Comparison of ENCODE assay signal across 27 mouse cellular contexts in the genomic region with DNA sequence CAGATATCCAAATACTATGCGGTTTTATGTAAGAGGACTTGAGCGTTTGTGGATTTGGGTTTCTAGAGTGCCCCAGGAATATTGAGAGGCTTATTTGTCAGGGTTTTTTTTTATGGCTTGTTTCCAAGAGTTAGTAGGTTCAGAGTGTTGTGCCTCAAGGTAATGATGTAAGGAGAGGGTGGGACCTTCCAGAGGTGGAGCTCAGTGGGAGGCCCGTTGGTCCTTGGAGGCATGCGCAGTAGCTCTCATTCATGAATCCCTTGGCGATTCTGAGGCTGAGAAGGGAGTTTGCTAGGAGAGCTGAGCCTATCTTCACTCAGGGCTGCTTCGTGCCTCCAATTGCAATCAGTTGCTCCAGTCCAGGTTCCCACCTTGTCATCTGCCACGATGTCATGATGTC. TPM values are rescaled to one million over a fixed set of nuclear protein-coding genes. Genes with fewer than 3 reads are reported as not detected.
"Had no signal": no experiment of that assay in that cellular context is flagged by ENCODE, and none has a peak within 500 bp of the region (broad histone marks: within the 10 kb centered on the region; RNA-seq: fewer than 3 reads in every experiment).

No protein-coding gene starts in this region.

- H3K4me3 ChIP-seq: layer of hippocampus, adult 2 months; limb, embryonic 15.5 days; midbrain, embryonic 12.5 days; myocyte had no signal

- H3K4me2 ChIP-seq: limb, embryonic 15.5 days; liver, embryonic 11.5 days; lung, embryonic 14.5 days; midbrain, embryonic 12.5 days had no signal

- H3K9me3 ChIP-seq: limb, embryonic 15.5 days; midbrain, embryonic 12.5 days had no signal

- H3K9ac ChIP-seq: limb, embryonic 15.5 days; liver, embryonic 14.5 days; liver, postnatal 0 days; lung, embryonic 14.5 days; midbrain, embryonic 12.5 days had no signal

- H3K36me3 ChIP-seq: limb, embryonic 15.5 days; midbrain, embryonic 12.5 days had no signal

- H3K27ac ChIP-seq: kidney, postnatal 0 days; layer of hippocampus, adult 2 months; limb, embryonic 15.5 days; liver, embryonic 14.5 days; macrophage; midbrain, embryonic 12.5 days; stomach, postnatal 0 days had no signal

- DNase-seq: kidney, adult 2 months; kidney, postnatal 25 days; layer of hippocampus, adult 9-11 months; liver, postnatal 0 days; lung, embryonic 14.5 days; right cerebral cortex, adult 18-20 months; right cerebral cortex, postnatal 14 days; right cerebral cortex, postnatal 4 days; thymus, adult 2 months; thymus, postnatal 14 days; thymus, postnatal 4 days had no signal

- ATAC-seq: intestine, postnatal 0 days; liver, postnatal 0 days; midbrain, embryonic 16.5 days had no signal

RNA-seq across cellular contexts. Expression of a gene that starts 4.4 kb away (rescaled TPM):
- polyA plus RNA-seq: intestine, postnatal 0 days; kidney, adult 2 months; kidney, embryonic 14.5 days; kidney, postnatal 0 days; large intestine, adult 2 months; limb, embryonic 11.5 days; limb, embryonic 15.5 days; liver, embryonic 11.5 days; liver, embryonic 14.5 days; liver, postnatal 0 days; lung, embryonic 14.5 days; macrophage; myocyte; neural tube, embryonic 14.5 days; stomach, embryonic 14.5 days; stomach, postnatal 0 days; thymus, adult 2 months had no signal
